Mouse (Mus musculus) intestine, embryonic 15.5 days (tissue): ENCODE measurements at regions not wholly inside any gene's neighbourhood (a gene's known extent, or its start where the extent isn't known, plus 50 kb on each side); places are given as distances from the start of the nearest gene placed in this dataset.

ENCODE experiments used
- ATAC-seq: fragments of 200-750 bp; cut with Nextera tagmentation; 2 replicates; pipeline ENCODE4 v1.8.0; 2017; ENCODE audit warnings: moderate TSS enrichment, moderate library complexity
- H3K27ac ChIP-seq: fragments of 300-500 bp; sonication (generic); 2 replicates; pipeline ENCODE4 v1.5.1; 2015; ENCODE audit warnings: mild to moderate bottlenecking, inconsistent platforms
- H3K27me3 ChIP-seq: fragments of 300-500 bp; sonication (generic); replicated peaks from 2 replicates; pipeline ENCODE4 v1.6.1; 2015; ENCODE audit warnings: inconsistent platforms
- H3K36me3 ChIP-seq: fragments of 300-500 bp; sonication (generic); 2 replicates; pipeline ENCODE4 v1.6.1; 2015; ENCODE audit warnings: inconsistent platforms
- H3K4me1 ChIP-seq: fragments of 300-500 bp; sonication (generic); replicated peaks from 2 replicates; pipeline ENCODE4 v1.6.1; 2015; ENCODE audit warnings: inconsistent platforms
- H3K4me2 ChIP-seq: fragments of 300-500 bp; sonication (generic); replicated peaks from 2 replicates; pipeline ENCODE4 v1.6.1; 2015; ENCODE audit warnings: mild to moderate bottlenecking, inconsistent platforms
- H3K4me3 ChIP-seq: fragments of 300-500 bp; sonication (generic); replicated peaks from 2 replicates; pipeline ENCODE4 v1.5.1; 2015; ENCODE audit warnings: inconsistent platforms
- H3K9ac ChIP-seq: fragments of 300-500 bp; sonication (generic); 2 replicates; pipeline ENCODE4 v1.6.1; 2015; ENCODE audit warnings: inconsistent platforms
- H3K9me3 ChIP-seq: fragments of 300-500 bp; sonication (generic); 2 replicates; pipeline ENCODE4 v1.6.1; 2016; ENCODE audit warnings: inconsistent platforms
- WGBS: fragments of 180-500 bp; shearing (Covaris S2); methylation state at CpG from one replicate; pipeline ENCODE4 v1.1.7; 2015; 5-methylcytosine and 5-hydroxymethylcytosine counted together

GRCm38 (mm10) chr13:107365766-107366165 lies 343.8 kb upstream of the Kif2a start:
- Histone ChIP-seq H3K36me3 (no peaks in the 10 kb centered on the region), H3K27ac (no peak overlapping the region), H3K4me3 (no peak overlapping the region), H3K4me1 (no peaks in the 10 kb centered on the region), H3K27me3 (no peaks in the 10 kb centered on the region), H3K4me2 (no peak overlapping the region), H3K9me3 (no peaks in the 10 kb centered on the region), H3K9ac (no peak overlapping the region)
- no peak for ATAC-seq
- WGBS, result 80% methylated on average over 6 of the region's 6 CpGs

GRCm38 (mm10) chr13:107365241-107365640 lies 343.3 kb upstream of the Kif2a start:
- Histone ChIP-seq H3K9me3 (no peaks in the 10 kb centered on the region), H3K4me3 (no peak overlapping the region), H3K36me3 (no peaks in the 10 kb centered on the region), H3K27ac (no peak overlapping the region), H3K4me1 (no peaks in the 10 kb centered on the region), H3K4me2 (no peak overlapping the region), H3K27me3 (no peaks in the 10 kb centered on the region), H3K9ac (no peak overlapping the region)
- 73% methylated on average over 7 of the region's 7 CpGs for WGBS
- no peak for ATAC-seq

- WGBS, result 68% methylated on average over 8 of the region's 8 CpGs
- ATAC-seq, result no peak
- Histone ChIP-seq H3K9ac (no peak overlapping the region), H3K4me3 (no peak overlapping the region), H3K27me3 (no peaks in the 10 kb centered on the region), H3K4me2 (no peak overlapping the region), H3K36me3 (no peaks in the 10 kb centered on the region), H3K4me1 (no peaks in the 10 kb centered on the region), H3K27ac (no peak overlapping the region), H3K9me3 (no peaks in the 10 kb centered on the region)
These were observed 341.1 kb upstream of the Kif2a start for GRCm38 (mm10) chr13:107362806-107363687.

- no peak for ATAC-seq
- Histone ChIP-seq H3K9me3 (no peaks in the 10 kb centered on the region), H3K4me1 (no peaks in the 10 kb centered on the region), H3K27ac (no peak overlapping the region), H3K27me3 (no peaks in the 10 kb centered on the region), H3K4me2 (no peak overlapping the region), H3K9ac (no peak overlapping the region), H3K36me3 (no peaks in the 10 kb centered on the region), H3K4me3 (no peak overlapping the region)
- 40% methylated on average over 11 of the region's 11 CpGs for WGBS
These were observed 319.0 kb upstream of the Kif2a start for GRCm38 (mm10) chr13:107340802-107341364.

GRCm38 (mm10) chr13:107338111-107338510 lies 316.2 kb upstream of the Kif2a start:
- Histone ChIP-seq H3K4me2 (no peak overlapping the region), H3K27me3 (no peaks in the 10 kb centered on the region), H3K9ac (no peak overlapping the region), H3K36me3 (no peaks in the 10 kb centered on the region), H3K4me3 (no peak overlapping the region), H3K9me3 (no peaks in the 10 kb centered on the region), H3K27ac (no peak overlapping the region), H3K4me1 (no peaks in the 10 kb centered on the region)
- WGBS, result 88% methylated on average over 12 of the region's 12 CpGs
- no peak for ATAC-seq

DNA sequence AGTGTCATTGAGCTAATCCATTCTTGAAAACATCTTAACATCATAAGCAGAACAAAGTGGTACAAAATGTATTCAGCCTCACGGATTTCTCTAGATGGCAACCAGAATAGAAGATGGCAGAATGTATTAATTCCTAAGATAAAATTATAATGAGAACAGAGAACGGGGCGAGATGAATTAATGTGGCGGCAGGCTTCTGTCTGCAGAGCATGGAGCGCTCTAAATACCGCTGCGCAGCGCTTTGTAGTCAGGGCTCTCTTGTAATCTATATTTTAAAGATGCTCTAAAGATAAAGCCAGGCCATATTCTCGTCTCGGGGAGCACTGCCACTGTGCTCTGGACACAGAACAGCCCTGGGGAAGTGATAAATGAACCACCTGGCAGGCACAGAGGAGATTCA lies 315.2 kb upstream of the Kif2a start:
- no peak for ATAC-seq
- Histone ChIP-seq H3K27ac (no peak overlapping the region), H3K9ac (no peak overlapping the region), H3K4me1 (no peaks in the 10 kb centered on the region), H3K36me3 (no peaks in the 10 kb centered on the region), H3K4me3 (no peak overlapping the region), H3K4me2 (no peak overlapping the region), H3K27me3 (no peaks in the 10 kb centered on the region), H3K9me3 (no peaks in the 10 kb centered on the region)
- WGBS, result 67% methylated on average over 10 of the region's 10 CpGs

DNA sequence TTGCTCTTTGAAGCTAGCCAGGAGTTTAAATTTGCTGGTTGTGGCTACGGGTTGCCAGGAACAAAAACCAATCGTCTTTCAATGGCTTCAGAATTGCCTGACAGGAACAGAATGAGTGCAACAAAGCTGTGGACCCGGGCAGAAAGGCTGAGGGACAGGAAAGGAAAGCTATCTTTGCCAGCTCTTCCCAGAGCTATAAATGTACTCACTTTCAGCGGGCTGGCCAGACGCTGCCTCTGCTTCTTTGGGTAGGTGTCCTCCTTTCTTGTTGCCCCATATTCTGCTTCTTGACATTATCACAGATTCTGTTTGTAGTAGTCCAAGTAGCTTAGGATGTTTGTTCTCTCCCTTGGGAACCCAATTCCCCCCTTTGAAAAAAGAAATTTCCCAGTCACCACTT lies 307.4 kb upstream of the Kif2a start:
- no peaks in the 10 kb centered on the region for H3K9me3 ChIP-seq
- no peak overlapping the region for H3K4me3 ChIP-seq
- 80% methylated on average over 5 of the region's 5 CpGs for WGBS
- H3K27me3 ChIP-seq, result no peaks in the 10 kb centered on the region
- H3K4me1 ChIP-seq, result no peaks in the 10 kb centered on the region
- no peaks in the 10 kb centered on the region for H3K36me3 ChIP-seq
- no peak overlapping the region for H3K9ac ChIP-seq
- ATAC-seq, result no peak
- no peak overlapping the region for H3K4me2 ChIP-seq
- no peak overlapping the region for H3K27ac ChIP-seq

GRCm38 (mm10) chr13:107325707-107326495 lies 304.0 kb upstream of the Kif2a start:
- Histone ChIP-seq H3K36me3 (no peaks in the 10 kb centered on the region), H3K27ac (no peak overlapping the region), H3K4me3 (no peak overlapping the region), H3K27me3 (no peaks in the 10 kb centered on the region), H3K4me2 (no peak overlapping the region), H3K9ac (no peak overlapping the region), H3K9me3 (no peaks in the 10 kb centered on the region), H3K4me1 (no peaks in the 10 kb centered on the region)
- 63% methylated on average over 3 of the region's 3 CpGs for WGBS
- no peak for ATAC-seq

DNA sequence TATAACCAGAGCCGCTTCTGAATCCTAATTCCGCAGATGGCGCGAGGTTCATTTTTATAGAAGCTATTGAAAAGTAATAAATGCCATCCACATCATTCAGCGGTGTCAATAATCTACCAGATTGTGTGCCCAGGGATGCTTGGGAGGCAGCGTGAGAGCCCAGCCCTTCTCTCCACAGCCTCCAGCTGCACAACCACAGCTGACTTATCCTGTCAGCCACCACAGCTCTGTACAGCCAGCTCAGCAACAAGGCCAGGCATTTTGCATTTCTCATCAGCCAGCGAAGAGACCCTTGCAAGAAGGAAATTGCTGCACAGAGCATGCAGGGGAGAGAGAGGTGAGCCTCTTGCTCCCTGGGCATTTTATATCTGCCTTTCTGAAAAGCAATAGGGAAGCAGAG lies 292.8 kb upstream of the Kif2a start:
- Histone ChIP-seq H3K9me3 (no peaks in the 10 kb centered on the region), H3K4me1 (no peaks in the 10 kb centered on the region), H3K36me3 (no peaks in the 10 kb centered on the region), H3K4me3 (no peak overlapping the region), H3K27ac (no peak overlapping the region), H3K27me3 (no peaks in the 10 kb centered on the region), H3K4me2 (no peak overlapping the region), H3K9ac (no peak overlapping the region)
- no peak for ATAC-seq
- 87% methylated on average over 7 of the region's 7 CpGs for WGBS

- no peak overlapping the region for H3K9ac ChIP-seq
- no peaks in the 10 kb centered on the region for H3K4me1 ChIP-seq
- no peak for ATAC-seq
- no peaks in the 10 kb centered on the region for H3K27me3 ChIP-seq
- H3K4me2 ChIP-seq, result no peak overlapping the region
- 75% methylated on average over 6 of the region's 6 CpGs for WGBS
- H3K36me3 ChIP-seq, result no peaks in the 10 kb centered on the region
- no peak overlapping the region for H3K4me3 ChIP-seq
- H3K27ac ChIP-seq, result no peak overlapping the region
- no peaks in the 10 kb centered on the region for H3K9me3 ChIP-seq
These were observed 287.2 kb upstream of the Kif2a start for GRCm38 (mm10) chr13:107308958-107309639.

DNA sequence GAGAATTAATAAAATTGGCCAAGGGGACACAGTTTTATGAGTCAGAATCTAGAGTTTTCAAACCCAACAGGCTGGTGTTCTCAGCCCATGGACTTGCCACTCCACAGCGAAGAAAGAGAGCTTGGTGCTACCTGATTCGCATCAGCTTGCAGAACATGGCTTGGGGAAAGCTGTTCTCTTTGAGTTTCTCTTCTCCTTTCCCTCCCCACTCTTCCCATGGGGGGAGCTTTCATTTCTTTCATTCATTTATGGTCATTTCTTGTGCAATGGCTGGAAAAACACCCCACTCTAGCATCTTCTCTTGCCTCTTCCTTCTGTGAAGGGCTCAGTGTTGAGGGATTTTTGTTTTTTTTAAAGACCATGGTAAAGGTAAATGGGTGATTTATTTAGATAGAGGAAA lies 286.5 kb upstream of the Kif2a start:
- Histone ChIP-seq H3K27ac (no peak overlapping the region), H3K36me3 (no peaks in the 10 kb centered on the region), H3K4me1 (no peaks in the 10 kb centered on the region), H3K4me2 (no peak overlapping the region), H3K27me3 (no peaks in the 10 kb centered on the region), H3K9me3 (no peaks in the 10 kb centered on the region), H3K9ac (no peak overlapping the region), H3K4me3 (no peak overlapping the region)
- WGBS, result 83% methylated on average over 2 of the region's 2 CpGs
- no peak for ATAC-seq

DNA sequence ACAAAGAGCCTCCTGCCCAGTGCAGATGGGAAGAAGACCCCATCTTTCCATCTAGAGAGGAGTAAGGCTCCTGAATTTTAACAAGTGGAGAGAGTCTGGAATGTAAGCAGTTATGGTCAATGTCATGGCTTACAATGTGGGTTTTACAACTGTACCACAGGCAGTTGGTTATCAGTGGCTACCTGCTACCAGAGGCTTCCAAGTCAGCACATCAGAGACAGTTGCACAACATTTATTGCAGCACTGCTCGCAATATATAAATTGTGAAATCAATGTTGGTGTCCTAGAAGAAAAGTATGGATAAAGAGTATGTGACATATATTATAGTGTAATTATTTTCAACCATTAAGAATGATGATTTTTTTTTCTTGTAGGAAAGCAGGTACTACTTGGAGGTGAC lies 285.0 kb upstream of the Kif2a start:
- Histone ChIP-seq H3K36me3 (no peaks in the 10 kb centered on the region), H3K27ac (no peak overlapping the region), H3K9me3 (no peaks in the 10 kb centered on the region), H3K27me3 (no peaks in the 10 kb centered on the region), H3K4me2 (no peak overlapping the region), H3K9ac (no peak overlapping the region), H3K4me3 (no peak overlapping the region), H3K4me1 (no peaks in the 10 kb centered on the region)
- 0 out of 2 replicates have a peak, but pooled peaks have one; percentile 36 for ATAC-seq
- WGBS, result 71% methylated on average over 1 of the region's 1 CpGs
